Comparison of ENCODE assay signal across 16 mouse cellular contexts in genomic region chr17:73112128-73112527, GRCm38 (mm10). TPM values are rescaled to one million over a fixed set of nuclear protein-coding genes. Genes with fewer than 3 reads are reported as not detected.
A peak's percentile ranks its signal among the peaks of the same experiment; 100 is the strongest.
DNase-seq lines count a peak whose midpoint lies in the region; ATAC-seq lines count a peak whose summit lies in the region.
"Had no signal": no experiment of that assay in that cellular context is flagged by ENCODE, and none has a peak within 500 bp of the region (broad histone marks: within the 10 kb centered on the region; RNA-seq: fewer than 3 reads in every experiment).

No protein-coding gene starts in this region.

- H3K4me1 ChIP-seq in heart, embryonic 16.5 days (ENCODE audit: control insufficient read depth, insufficient read depth, low read length) = peaks cover 24% of the 10 kb centered on the region
- H3K4me1 ChIP-seq in embryonic facial prominence, embryonic 10.5 days = peaks cover 22% of the 10 kb centered on the region

- H3K4me2 ChIP-seq in heart, embryonic 16.5 days (ENCODE audit: low read depth, low read length) = 0 out of 2 replicates have a peak overlapping the region, but pooled peaks have one; percentile 5
- H3K4me2 ChIP-seq: embryonic facial prominence, embryonic 15.5 days; forebrain, embryonic 15.5 days; hindbrain, embryonic 12.5 days; liver, embryonic 12.5 days; midbrain, embryonic 12.5 days had no signal

- peak overlapping the region; percentile 86 for H3K27ac ChIP-seq in heart, embryonic 16.5 days (ENCODE audit: low read length)
- H3K27ac ChIP-seq in embryonic facial prominence, embryonic 10.5 days (replicated peaks) = no peak overlapping the region
- H3K27ac ChIP-seq: embryonic facial prominence, embryonic 15.5 days; forebrain, embryonic 15.5 days; hindbrain, embryonic 12.5 days; liver, embryonic 12.5 days; midbrain, embryonic 12.5 days had no signal

- no peak for ATAC-seq in heart, embryonic 16.5 days (replicated peaks; ENCODE audit: extremely low read depth, insufficient read depth, low FRiP score)
- ATAC-seq: forebrain, embryonic 15.5 days; liver, embryonic 12.5 days had no signal

- DNase-seq in adrenal gland, adult 2 months = peak; percentile 19
- no peak for DNase-seq in adrenal gland, adult 8-10 months
- DNase-seq in heart, adult 9 months (ENCODE audit: low spot score in 2 of 2) = no peak
- DNase-seq in urinary bladder, postnatal 25 days (ENCODE audit: low spot score) = peak; percentile 15
- DNase-seq in urinary bladder, postnatal 10 days (ENCODE audit: low spot score) = no peak
- no peak for DNase-seq in frontal cortex, postnatal 10 days (ENCODE audit: low spot score in 2 of 2)
- DNase-seq in embryonic facial prominence, embryonic 10.5 days (ENCODE audit: low spot score) = no peak
- DNase-seq: gastrocnemius, postnatal 10 days; right cerebral cortex, postnatal 25 days; thymus, adult 2 months had no signal

- H3K36me3 ChIP-seq in heart, embryonic 16.5 days (ENCODE audit: control insufficient read depth, insufficient read depth) = no peaks in the 10 kb centered on the region
- H3K36me3 ChIP-seq in embryonic facial prominence, embryonic 10.5 days (replicated peaks) = 0 out of 2 replicates have a peak, but pooled peaks cover 5% of the 10 kb centered on the region
- H3K36me3 ChIP-seq: embryonic facial prominence, embryonic 15.5 days; forebrain, embryonic 15.5 days; hindbrain, embryonic 12.5 days; liver, embryonic 12.5 days; midbrain, embryonic 12.5 days had no signal

- H3K9me3 ChIP-seq in heart, embryonic 16.5 days (replicated peaks; ENCODE audit: control insufficient read depth, low read length) = no peaks in the 10 kb centered on the region
- no peaks in the 10 kb centered on the region for H3K9me3 ChIP-seq in embryonic facial prominence, embryonic 10.5 days
- H3K9me3 ChIP-seq: embryonic facial prominence, embryonic 15.5 days; forebrain, embryonic 15.5 days; hindbrain, embryonic 12.5 days; liver, embryonic 12.5 days; midbrain, embryonic 12.5 days had no signal

- no peaks in the 10 kb centered on the region for H3K27me3 ChIP-seq in heart, embryonic 16.5 days (ENCODE audit: control insufficient read depth, insufficient read depth, low read length)
- no peaks in the 10 kb centered on the region for H3K27me3 ChIP-seq in embryonic facial prominence, embryonic 10.5 days (replicated peaks; ENCODE audit: low read depth, poor library complexity, severe bottlenecking)
- H3K27me3 ChIP-seq: embryonic facial prominence, embryonic 15.5 days; forebrain, embryonic 15.5 days; hindbrain, embryonic 12.5 days; liver, embryonic 12.5 days; midbrain, embryonic 12.5 days had no signal

- 50% methylated on average over 7 of the region's 7 CpGs for WGBS in heart, embryonic 16.5 days
- WGBS in embryonic facial prominence, embryonic 10.5 days = 68% methylated on average over 7 of the region's 7 CpGs

- peak overlapping the region; percentile 39 for H3K9ac ChIP-seq in heart, embryonic 16.5 days (ENCODE audit: low read length)
- H3K9ac ChIP-seq: embryonic facial prominence, embryonic 15.5 days; forebrain, embryonic 15.5 days; liver, embryonic 12.5 days; midbrain, embryonic 12.5 days had no signal

- no peak overlapping the region for H3K4me3 ChIP-seq in heart, embryonic 16.5 days (ENCODE audit: low read length)
- no peak overlapping the region for H3K4me3 ChIP-seq in embryonic facial prominence, embryonic 10.5 days
- H3K4me3 ChIP-seq: embryonic facial prominence, embryonic 15.5 days; forebrain, embryonic 15.5 days; hindbrain, embryonic 12.5 days; liver, embryonic 12.5 days; midbrain, embryonic 12.5 days had no signal

RNA-seq across cellular contexts. Expression of gene Lclat1, which starts 4.3 kb away (rescaled TPM):
- total RNA-seq in adrenal gland, adult 2 months (2021) = 10 to 100 TPM; 40.8 to 42.6 TPM
- 2.0 and 4.6 TPM in 2 replicates for polyA plus RNA-seq in adrenal gland, adult 2 months (2012; rRNA removed)
- total RNA-seq in adrenal gland, adult 8-10 months (2022) = 10 to 100 TPM; 40.9 to 45.9 (median 42.3) TPM
- 39.5 and 49.2 TPM in 2 replicates for polyA plus RNA-seq in heart, embryonic 16.5 days (2015; fragmentation: Nextera tagmentation; extraction: Ambion mirVana)
- polyA plus RNA-seq in embryonic facial prominence, embryonic 10.5 days (2016; fragmentation: Nextera tagmentation; extraction: Ambion mirVana) = 11.3 and 11.8 TPM in 2 replicates

Comparison
In these comparisons a context has a peak if more than half of its experiments do, and no peak if none do; other contexts are left out.
1. DNase-seq: peak in adrenal gland, adult 2 months (single experiment) and urinary bladder, postnatal 25 days (single experiment); none in adrenal gland, adult 8-10 months (single experiment), heart, adult 9 months (0 of 2), urinary bladder, postnatal 10 days (single experiment), frontal cortex, postnatal 10 days (0 of 2) and embryonic facial prominence, embryonic 10.5 days (single experiment).